In genomic region chr17:31095570-31095969, GRCm38 (mm10) we compare ENCODE assay signal across 26 mouse cellular contexts. TPM values are rescaled to one million over a fixed set of nuclear protein-coding genes. Genes with fewer than 3 reads are reported as not detected.
DNase-seq lines count a peak whose midpoint lies in the region; ATAC-seq lines count a peak whose summit lies in the region.
"Had no signal": no experiment of that assay in that cellular context is flagged by ENCODE, and none has a peak within 500 bp of the region (broad histone marks: within the 10 kb centered on the region; RNA-seq: fewer than 3 reads in every experiment).

No protein-coding gene starts in this region.

- intact Hi-C loops in heart, postnatal 10 days (cut with DNase I): no loop called here

- peak; percentile 55 to 67 for DNase-seq in cerebellum, adult 18-20 months
- no peak for DNase-seq in cerebellum, adult 11 months
- peak; percentile 67 for DNase-seq in cerebellum, adult 9-10 months
- DNase-seq in ZHBTc4 (ENCODE audit: low read depth, low spot score): peak; percentile 54
- DNase-seq in cerebellum, postnatal 36 days: peak; percentile 34 to 49
- DNase-seq in heart, postnatal 10 days: no peak
- DNase-seq: adrenal gland, adult 2 months; adrenal gland, postnatal 14 days; B cell, adult 2 months; gastrocnemius, postnatal 10 days; gastrocnemius, postnatal 36 days; heart, adult 2 months; heart, postnatal 36 days; kidney, adult 11 months; kidney, adult 8-10 months had no signal

- ATAC-seq in cerebellum, adult (ENCODE audit: insufficient number of reproducible peaks, low FRiP score, low TSS enrichment): no peak
- ATAC-seq: forebrain, embryonic 13.5 days; forebrain, embryonic 16.5 days; hindbrain, embryonic 16.5 days; intestine, embryonic 15.5 days; Patski had no signal

RNA-seq across cellular contexts. Expression of gene Tff3, which starts 33.9 kb away (rescaled TPM):
- not detected for total RNA-seq in heart, postnatal 10 days (2021)
- total RNA-seq: adrenal gland, adult 2 months; adrenal gland, postnatal 4 days; CH12.LX; G1E; gastrocnemius, adult 18-20 months; gastrocnemius, postnatal 10 days; gastrocnemius, postnatal 36 days; granulocyte monocyte progenitor cell, adult 5-6 weeks; heart, adult 2 months; heart, postnatal 36 days had no signal

RNA-seq across cellular contexts. Expression of gene Abcg1, which starts 38.1 kb away (rescaled TPM):
- total RNA-seq in heart, postnatal 10 days (2021): 1 to 10 TPM; 8.9 to 10.0 TPM

RNA-seq across cellular contexts. Expression of gene Tff2, which starts 48.5 kb away (rescaled TPM):
- total RNA-seq in heart, postnatal 10 days (2021): not detected
- total RNA-seq: adrenal gland, adult 2 months; adrenal gland, postnatal 14 days; CH12.LX; G1E; gastrocnemius, adult 18-20 months; gastrocnemius, postnatal 10 days; gastrocnemius, postnatal 36 days; granulocyte monocyte progenitor cell, adult 5-6 weeks; heart, adult 2 months; heart, postnatal 36 days had no signal

Comparison
In these comparisons a context has a peak if more than half of its experiments do, and no peak if none do; other contexts are left out.
1. DNase-seq: peak in cerebellum, adult 18-20 months (2 of 2), cerebellum, adult 9-10 months (single experiment), ZHBTc4 (single experiment) and cerebellum, postnatal 36 days (2 of 2); none in cerebellum, adult 11 months (single experiment) and heart, postnatal 10 days (0 of 2).